Mouse (Mus musculus): ENCODE measurements at regions not wholly inside any gene's neighbourhood (a gene's known extent, or its start where the extent isn't known, plus 50 kb on each side); places are given as distances from the start of the nearest gene placed in this dataset.

DNA sequence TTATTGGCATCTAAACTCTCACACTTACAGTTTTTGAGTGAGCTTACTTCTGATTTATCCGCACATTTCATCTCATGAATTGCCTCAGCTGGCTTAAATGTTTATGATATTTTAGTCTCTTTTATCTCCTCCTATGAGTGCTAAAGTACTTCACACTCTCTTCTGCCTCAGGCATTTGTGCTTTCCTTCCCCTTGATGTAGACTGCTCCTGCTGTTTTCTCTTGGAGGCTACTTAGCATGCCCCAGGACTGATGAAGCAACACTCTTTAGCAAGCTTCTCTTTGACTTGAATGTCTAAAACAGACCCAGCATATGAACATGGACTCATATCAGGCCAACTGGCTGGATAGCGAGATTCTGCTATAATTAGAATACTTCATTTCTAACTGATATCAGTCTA is 882.8 kb downstream of the Tecrl start:
- DNase-seq, result no peak

DNA sequence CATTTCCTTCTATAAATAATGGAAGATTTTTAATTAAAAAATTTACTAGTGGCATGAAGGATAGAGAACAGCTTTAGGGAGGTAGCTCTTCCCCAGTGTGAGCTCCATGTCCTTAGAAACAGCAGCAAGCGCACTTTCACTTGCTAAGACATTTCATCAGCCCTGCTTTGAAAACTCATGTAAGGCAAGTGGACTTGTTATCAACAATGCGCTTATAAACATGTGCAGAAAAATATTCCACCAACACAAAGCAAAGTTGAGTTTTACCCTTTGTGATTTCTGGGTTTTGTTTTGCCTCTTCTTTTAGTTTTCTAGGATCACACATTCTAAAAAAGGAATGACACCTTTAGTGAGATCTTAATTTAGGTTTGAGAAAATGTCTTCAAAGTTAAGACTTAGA is 890.7 kb downstream of the Tecrl start:
- DNase-seq, result no peak

DNA sequence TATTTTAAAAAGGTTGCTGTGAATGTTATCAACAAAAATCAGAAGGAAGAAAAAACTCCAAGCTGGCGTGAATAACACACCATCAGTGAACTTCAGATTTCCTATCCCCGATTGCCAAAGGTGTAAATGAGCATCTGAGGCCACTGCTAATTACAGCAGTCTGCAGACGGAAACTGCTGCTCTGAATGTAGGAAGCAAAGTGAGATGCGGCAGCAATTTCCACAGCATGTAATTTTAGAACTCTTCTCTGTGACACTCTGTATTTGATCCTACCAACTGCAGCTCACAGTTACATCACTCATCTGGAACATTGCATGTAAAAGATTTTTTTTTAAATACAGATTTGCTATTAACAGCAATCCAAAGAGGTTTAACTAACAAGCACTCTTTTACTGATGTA is 913.7 kb downstream of the Tecrl start:
- DNase-seq, result no peak

DNA sequence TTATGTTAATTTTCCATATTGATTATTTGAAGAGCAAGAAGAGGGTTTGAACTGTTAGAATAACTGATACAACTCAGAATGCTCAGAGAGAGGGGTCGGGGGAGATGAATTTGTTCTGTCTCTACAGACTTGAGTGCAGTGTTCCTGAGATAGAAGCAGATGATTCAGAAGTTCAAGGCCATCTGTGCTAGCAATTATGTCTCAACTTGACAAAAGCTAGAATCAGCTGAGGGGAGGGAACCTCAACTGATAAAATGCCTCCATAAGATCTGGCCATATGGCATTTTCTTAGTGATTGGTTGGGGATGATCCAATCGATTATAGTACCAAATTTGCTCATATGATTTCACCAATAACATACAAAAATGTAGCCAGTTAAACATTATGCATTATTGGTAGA is 914.9 kb downstream of the Tecrl start:
- no peak for DNase-seq

DNA sequence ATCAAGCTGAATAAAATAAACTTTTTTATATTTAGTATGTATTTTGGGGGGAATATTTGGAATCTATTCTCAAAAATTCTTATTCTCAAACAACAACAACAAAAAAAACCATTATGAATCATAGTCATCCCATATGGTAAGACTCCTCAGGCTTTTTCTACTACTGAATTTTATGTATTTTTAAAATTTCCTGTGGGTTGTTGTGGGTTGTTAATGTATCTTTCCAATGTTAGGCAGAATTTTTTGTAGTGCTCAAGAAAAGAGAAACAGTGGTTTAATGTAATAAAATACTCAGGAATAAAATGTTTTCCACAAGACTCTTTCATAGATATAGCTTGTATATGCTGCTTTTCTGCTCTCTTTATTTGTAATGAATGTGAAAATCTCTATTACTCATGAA is 934.6 kb downstream of the Tecrl start:
- DNase-seq, result no peak

DNA sequence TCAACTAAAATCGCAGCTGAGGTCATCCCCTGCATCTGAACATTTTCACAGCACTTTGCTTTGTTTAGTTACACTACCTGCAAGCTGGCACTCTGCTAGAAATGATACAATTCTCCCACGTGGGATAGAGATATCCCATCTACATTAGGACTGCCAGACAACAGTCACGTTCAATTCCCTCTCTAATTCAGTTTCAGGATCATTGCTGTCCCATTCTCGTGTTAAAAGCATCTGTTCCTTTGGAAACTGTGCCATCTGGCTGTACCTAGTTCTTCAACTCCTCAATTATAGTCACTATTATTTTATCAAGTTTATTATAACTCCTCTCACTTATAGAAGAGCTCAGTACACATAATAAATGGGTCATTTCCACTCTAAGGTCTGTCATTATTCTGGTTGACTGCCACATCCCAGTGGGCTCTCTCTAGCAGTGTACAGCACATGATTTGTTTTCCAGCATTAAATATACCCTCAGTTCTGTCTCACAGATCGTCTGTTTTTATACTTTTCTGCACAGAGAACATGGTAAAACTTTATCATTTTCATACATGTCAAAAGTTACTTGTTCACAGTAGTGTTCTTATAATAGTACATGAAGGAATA is 958.3 kb downstream of the Tecrl start:
- no peak for DNase-seq

DNA sequence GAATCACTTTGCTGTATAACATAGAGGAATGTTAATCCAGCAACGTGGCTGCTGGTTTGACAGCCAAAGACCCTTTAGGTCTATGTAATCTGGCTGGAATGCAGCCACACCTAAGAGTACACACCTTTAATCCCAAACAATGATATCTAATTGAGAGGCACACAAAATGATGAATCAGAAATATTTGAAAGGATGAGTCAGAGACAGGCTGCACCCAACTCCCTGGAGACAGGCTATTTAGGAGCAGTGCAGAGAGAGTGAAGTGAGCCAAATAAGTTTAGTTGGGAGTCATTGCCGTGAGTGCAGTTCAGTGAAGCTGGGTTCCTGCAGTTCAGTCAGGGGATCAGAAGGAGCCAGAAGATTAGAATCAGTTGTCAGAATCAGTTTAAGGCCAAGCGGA is 993.4 kb downstream of the Tecrl start:
- DNase-seq, result no peak

DNA sequence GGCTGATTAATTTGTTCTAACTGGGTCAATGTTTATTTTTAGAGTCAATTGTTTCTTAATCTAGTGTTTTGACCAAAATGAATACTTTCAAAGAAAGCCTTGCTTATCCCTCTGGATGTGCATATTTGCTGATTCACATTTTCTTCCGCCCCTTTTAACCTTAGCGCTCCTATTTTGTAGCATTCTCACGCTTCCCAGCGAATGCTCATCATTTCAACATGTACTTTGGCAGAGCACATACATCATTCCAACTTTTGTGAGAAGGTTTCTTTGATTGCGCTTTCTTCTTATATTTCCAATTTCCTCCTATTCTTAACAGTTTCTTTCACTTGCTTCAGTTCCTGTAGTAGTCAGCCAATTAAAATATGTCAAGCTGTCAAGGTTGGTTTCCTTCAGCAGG is 998.7 kb downstream of the Tecrl start:
- DNase-seq, result no peak

DNA sequence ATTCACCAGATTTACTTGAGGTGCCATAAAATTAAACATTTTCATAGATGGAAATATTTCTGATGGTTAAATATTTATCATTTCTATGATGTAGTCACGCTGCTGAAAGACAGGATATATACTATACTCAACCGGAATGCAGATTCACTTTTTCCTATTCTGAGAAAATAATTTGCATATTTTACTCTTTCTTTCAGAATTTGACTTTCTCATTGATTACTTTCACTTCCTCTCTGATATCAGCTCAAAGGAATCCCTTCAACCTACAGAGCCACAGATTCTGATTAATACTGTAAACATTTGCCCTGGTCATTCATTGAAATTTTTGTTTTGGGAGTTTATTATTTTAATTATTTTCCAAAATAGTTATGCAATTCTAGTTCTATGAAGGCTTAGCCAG is 1003.9 kb downstream of the Tecrl start:
- DNase-seq, result no peak

DNA sequence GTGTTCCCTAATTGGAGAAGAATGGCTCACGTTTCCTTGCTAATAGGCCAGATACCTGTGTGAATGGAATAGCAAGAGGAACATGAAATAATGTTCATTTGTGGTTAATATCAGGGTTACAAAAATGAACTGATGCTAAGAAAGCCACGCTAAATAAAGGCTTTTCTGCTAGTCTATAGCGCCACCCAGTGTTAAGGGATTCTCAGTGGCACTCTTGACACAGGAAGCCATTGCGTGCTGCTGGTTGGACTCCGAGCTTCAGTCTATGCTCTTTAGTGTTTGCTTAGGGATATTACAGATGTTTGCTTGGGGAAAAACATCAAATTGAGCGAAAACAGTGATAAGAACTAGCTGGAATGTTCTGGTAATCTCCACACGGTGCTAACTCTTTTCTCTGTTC is 1008.3 kb downstream of the Tecrl start:
- peak; percentile 66 for DNase-seq

DNA sequence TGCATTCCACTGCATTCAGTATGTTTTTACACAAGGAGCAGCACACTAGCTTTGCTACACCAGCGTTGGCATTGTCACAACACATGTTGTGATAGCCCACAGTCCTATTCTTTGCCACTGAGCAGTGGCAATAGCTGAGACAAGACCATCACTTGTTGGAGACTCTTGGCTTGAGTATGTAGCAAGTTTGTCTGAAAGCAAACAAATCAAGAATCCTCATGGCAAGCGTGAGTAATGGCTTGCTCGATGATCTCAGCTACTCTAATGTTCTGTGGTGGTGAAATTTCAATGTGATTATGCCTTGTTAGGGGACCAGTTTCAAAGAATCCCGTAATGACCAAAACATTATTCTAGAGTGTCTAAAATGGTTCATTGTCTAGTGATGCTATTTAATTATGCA is 1030.6 kb downstream of the Tecrl start:
- DNase-seq, result no peak

DNA sequence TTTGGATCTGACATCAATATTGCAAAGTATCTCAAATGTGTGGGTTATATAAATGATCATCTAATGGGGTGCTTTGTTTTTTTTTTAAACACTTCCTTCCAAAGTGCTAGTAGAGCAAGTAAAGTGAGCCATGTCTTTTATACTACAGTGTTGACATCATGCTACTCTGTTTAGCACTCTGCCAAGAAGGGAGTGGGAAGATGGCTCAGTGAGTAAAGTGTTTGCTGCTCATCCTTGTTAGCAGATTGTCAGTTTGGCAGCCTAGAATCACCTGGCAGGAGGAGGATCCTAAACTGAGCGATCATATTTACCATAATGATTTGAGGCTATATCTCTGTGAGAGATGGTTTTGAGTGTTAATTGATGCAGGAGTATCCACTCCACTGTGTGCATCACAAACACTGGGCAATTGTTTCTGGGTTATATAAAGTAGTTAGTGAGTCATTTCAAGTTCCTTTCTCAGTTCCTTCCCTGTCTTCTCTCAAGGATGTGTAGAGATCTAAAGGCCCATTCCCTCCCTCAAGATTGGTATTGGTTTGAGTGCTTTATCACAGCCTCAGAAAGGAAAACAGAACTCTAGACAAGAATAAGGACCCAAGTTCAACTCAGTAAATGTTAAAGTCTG is 1035.2 kb downstream of the Tecrl start:
- DNase-seq, result no peak

DNA sequence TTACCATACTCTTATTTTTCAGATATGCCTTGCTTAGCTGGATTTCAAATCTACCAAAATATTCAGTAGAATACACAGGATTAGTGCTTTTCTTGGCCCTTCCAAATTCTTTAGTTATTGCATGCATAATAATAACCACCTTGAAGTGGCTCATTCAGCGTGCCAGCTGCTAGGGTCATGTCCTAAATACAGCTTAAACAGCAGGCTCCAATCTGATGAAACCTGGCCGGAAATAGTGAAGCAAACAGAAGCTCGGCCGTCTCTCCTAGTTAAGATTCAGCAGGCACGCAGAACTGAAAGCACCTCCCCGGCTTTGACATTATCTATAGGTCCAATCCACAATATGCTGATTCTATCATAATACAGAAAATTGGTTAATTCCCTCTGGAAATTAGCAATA is 1042.9 kb downstream of the Tecrl start:
- no peak for DNase-seq

DNA sequence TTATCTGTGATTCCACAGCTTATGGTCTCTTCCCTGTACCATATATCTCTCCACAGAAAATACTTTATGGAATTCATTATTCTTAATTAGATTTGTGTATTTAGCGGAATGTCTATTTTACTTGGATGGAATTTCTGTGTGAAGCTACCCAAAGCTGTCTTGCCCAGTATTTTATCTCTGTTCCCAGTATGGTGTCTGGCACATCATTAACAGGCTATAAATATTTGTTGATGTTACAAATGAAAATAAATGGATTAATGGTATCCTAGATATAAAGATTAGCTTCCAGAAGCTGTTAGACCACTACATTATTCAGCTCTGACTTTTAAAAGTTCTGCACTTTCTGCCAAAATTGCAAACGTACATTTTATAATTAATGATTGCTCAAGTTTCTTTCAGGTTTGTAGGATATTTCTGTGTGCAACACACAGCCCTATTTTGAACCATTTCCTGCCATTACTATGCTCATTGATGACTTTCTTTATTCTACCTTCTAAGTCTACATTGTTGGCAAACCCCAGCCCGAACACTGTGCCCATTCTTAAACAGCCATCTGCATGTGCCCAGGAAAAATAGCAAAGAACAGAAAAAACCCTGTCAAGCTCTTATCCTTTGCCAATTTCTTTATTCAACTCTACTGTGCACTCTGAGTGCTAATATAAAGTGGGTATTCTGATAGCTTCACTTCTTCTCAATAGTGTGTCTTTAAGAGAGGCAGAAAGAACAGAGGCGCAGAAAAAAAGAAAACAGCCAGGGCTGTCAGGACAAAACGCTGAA is 1066.7 kb downstream of the Tecrl start:
- DNase-seq, result no peak

DNA sequence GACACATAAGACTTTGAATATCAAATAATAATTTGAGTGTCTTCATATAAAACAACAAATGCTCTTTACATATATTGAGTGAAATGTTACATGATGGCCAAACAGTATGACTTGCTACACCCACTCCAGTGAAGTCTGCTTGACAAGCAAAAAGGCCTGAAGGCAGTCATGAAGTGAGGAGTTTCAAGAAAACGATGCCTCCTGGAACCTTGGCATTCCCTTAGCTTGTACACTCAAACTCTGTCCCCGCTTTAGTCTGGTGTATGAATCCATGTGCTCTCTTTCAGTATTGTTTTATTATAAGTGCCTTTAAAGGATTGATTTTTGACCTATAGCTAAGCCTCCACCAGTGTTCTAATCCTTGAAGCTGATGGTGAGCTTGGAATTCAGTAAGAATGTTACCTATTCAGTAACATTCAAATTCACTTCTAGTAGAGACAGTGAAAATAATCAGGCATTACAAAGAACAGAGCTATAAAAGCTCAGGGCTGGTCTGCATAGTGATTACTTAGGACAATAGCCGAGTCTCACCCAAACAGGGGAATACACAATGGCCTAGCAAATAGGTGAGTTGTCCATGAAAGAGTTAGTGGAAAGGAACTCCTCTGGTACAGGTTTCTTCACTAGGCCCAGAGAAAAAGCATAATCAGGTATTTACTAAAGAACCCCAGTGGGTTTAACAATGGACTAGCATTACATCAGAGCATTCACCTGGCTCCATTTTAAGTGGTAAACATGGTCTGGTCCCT is 1101.5 kb downstream of the Tecrl start:
- no peak for DNase-seq

DNA sequence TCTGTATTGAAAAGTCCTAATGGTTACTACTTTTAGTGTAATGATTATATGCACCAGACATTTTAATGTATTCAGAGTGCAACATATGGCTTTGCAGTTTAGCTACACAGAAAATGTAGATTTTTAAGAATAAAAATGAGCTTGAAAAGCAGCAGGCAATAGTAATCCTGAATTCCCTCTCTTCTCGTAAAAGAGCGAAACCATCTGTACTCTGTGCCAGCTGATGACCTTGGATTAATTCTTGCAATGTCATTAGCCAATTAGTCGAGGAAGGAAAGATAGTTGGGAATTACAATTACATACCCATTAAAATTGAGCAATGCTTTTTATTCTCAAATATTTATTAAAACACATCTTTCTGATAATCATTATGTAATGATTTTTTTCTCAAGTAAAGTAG is 1128.7 kb downstream of the Tecrl start:
- no peak for DNase-seq

DNA sequence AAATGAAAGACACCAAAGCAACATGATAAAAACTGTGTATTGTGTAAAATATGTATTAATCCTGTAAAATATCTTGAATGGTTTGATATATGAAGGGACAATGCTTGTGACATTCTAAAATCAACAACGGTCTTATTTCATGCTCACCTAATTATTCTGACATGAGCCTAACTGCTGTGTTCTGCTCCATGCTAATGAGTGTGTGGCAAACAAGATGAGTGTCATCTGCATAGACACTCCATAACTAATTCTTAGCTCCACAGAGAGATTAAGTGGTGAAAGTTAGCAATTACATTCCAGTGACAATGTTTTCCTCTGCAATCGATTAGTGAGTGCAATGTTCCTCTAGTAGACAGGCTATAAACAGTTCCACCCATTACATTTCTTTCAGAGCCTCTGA is 1131.4 kb downstream of the Tecrl start:
- no peak for DNase-seq

DNA sequence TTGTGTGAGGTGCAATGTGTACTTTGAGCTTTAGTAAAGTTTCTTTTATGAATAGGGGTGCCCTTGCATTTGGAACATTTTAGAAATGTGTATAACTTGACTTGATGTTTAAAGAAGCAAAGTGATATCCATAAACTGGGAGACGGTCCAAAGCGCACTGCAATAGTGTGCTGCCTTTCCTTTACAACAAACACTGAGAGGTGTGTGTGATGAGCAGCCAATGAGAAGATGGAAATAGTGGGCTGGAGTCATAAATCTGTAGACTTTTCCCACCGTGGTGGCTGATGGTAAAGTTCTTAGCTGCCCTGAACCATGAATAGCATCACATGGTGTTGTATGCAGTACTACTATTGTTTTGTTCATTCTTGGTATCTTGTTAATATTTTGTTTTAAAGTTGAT is 1151.4 kb downstream of the Tecrl start:
- DNase-seq, result no peak
